Mouse (Mus musculus) spleen, adult 2 months (tissue): ENCODE measurements around the gene Wipf2. TPM values are rescaled to one million over a fixed set of nuclear protein-coding genes. Genes with fewer than 3 reads are reported as not detected.
A peak's percentile ranks its signal among the peaks of the same experiment; 100 is the strongest.

ENCODE experiments used
- DNase-seq, 2 experiments: peaks; one replicate each; pipeline versions ENCODE4 v3.0.0 to v3.0.0-alpha.2; 2012 to 2021; ENCODE audit warnings: low spot score in 2 of 2, low read depth in 1 of 2
- H3K27ac ChIP-seq: fragments of 200-500 bp; 2 replicates; pipeline ENCODE4 v1.5.1; 2012; ENCODE audit warnings: low read length, inconsistent platforms; ENCODE audit not compliant: insufficient read depth
- H3K27me3 ChIP-seq: fragments of 200-500 bp; 2 replicates; pipeline ENCODE4 v1.6.1; 2012; ENCODE audit warnings: mild to moderate bottlenecking, moderate library complexity, low read length, inconsistent platforms; ENCODE audit not compliant: control insufficient read depth, insufficient read depth
- H3K36me3 ChIP-seq: fragments of 200-500 bp; 2 replicates; pipeline ENCODE4 v1.6.1; 2012; ENCODE audit warnings: mild to moderate bottlenecking, low read length, inconsistent platforms; ENCODE audit not compliant: control insufficient read depth, insufficient read depth
- H3K4me1 ChIP-seq: fragments of 200-500 bp; 2 replicates; pipeline ENCODE4 v1.6.1; 2011; ENCODE audit warnings: inconsistent platforms; ENCODE audit not compliant: control insufficient read depth, insufficient read depth, insufficient read length
- H3K4me3 ChIP-seq: fragments of 200-500 bp; 2 replicates; pipeline ENCODE4 v1.5.1; 2011; ENCODE audit warnings: mild to moderate bottlenecking, inconsistent platforms; ENCODE audit not compliant: insufficient read depth, insufficient read length; ENCODE audit errors: extremely low read depth
- CTCF ChIP-seq: fragments of 200-500 bp; IDR thresholded peaks from 2 replicates; pipeline ENCODE4 v1.5.1; 2011; ENCODE audit warnings: mild to moderate bottlenecking, inconsistent platforms; ENCODE audit not compliant: insufficient read depth, insufficient read length, insufficient replicate concordance; ENCODE audit errors: extremely low read depth
- POLR2A ChIP-seq: fragments of 200-500 bp; IDR thresholded peaks from 2 replicates; pipeline ENCODE4 v1.6.1; 2011; ENCODE audit warnings: low read depth, low read length, inconsistent platforms
- WGBS: fragments of 180-500 bp; shearing (Covaris S2); methylation state at CpG from one replicate; pipeline ENCODE4 v1.1.7; 2018; 5-methylcytosine and 5-hydroxymethylcytosine counted together
- polyA plus RNA-seq: library from polyadenylated mRNA; depleted of rRNA; stranded (reverse); fragments of >200 nt; gene quantifications from 2 replicates; pipeline ENCODE4 v1.2.3, GENCODE M21; 2012

Wipf2 gene
- polyA plus RNA-seq, 1 experiment: 8.0 TPM

DNA sequence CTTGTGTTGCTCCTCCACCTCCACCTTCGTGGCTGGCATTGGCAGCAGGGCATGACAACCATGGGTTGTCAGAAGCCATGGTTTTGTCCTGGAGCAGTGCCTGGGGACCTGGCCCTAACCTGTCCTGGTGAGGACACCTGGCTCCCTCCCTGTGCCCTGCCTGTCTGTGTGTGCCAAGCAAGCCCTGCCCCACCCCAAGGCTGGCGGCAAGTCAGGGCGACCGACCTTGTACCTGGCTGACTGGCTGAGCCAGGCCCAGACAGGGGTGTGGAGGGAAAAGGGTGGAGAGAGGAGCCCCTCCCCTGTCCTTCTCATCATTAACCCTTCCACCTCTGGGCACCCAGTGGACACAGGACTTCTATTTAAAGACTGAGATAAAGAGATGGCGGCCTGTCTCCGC, 24.0 kb upstream of the Wipf2 start:
- no peak overlapping the region for H3K4me3 ChIP-seq
- no peak overlapping the region for H3K27ac ChIP-seq
- 65% methylated on average over 6 of the region's 6 CpGs for WGBS
- peaks cover 4% of the 10 kb centered on the region; the same call in 1 of the 2 replicates for H3K27me3 ChIP-seq
- peaks cover 10% of the 10 kb centered on the region for H3K4me1 ChIP-seq
- DNase-seq: no peak
- H3K36me3 ChIP-seq: no peaks in the 10 kb centered on the region
- TF ChIP-seq CTCF: no peak
- no peak for TF ChIP-seq POLR2A

DNA sequence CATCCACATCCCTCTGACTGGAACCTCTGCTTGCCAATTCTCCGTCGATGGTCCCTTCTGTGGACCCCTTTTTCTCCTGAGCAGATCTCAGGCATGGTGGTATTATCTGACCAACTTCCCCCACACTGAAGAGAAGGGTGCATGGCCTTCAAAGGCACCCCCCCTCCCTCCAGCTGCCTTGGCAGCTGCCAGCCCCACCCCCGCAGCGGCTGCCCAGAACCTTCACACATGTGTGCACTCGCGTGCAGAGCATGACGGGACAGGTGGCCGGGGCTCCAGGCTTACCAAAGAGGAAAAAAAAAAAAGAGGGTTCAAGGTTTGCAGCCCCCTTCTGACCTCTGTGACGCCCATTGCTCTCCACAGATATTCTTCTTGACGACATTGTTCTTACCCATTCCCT, 23.5 kb upstream of the Wipf2 start:
- TF ChIP-seq CTCF: no peak
- TF ChIP-seq POLR2A: no peak
- Histone ChIP-seq H3K4me3 (no peak overlapping the region), H3K27ac (no peak overlapping the region)

DNA sequence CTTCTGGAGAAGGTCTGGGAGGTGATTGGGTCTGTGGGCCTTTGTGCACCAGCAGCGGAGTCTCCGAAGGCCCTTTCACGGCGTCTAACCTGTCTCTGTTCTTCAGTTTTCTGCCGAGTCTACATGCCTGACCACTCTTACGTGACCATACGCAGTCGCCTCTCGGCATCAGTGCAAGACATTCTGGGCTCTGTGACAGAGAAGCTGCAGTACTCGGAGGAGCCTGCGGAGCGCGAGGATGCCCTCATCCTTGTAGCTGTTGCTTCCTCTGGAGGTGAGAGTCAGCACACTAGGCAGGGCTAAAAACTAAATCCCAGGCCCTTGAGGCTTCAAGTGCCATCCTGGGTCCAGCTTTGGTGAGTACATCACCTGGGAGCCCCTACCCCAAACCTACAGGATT, 17.4 kb upstream of the Wipf2 start:
- WGBS: 93% methylated on average over 13 of the region's 13 CpGs
- H3K4me3 ChIP-seq: no peak overlapping the region
- H3K4me1 ChIP-seq: no peaks in the 10 kb centered on the region
- no peak overlapping the region for H3K27ac ChIP-seq
- no peak for DNase-seq
- TF ChIP-seq CTCF (no peak), POLR2A (no peak)
- H3K27me3 ChIP-seq: no peaks in the 10 kb centered on the region
- H3K36me3 ChIP-seq: no peaks in the 10 kb centered on the region

More for the DNA sequence above, 23.5 kb upstream of the Wipf2 start:
- peak in 1 of 2 experiments; percentile 43 for DNase-seq
- H3K27me3 ChIP-seq: peaks cover 4% of the 10 kb centered on the region; the same call in 1 of the 2 replicates
- peaks cover 10% of the 10 kb centered on the region for H3K4me1 ChIP-seq
- WGBS: 38% methylated on average over 10 of the region's 10 CpGs
- H3K36me3 ChIP-seq: no peaks in the 10 kb centered on the region

DNA sequence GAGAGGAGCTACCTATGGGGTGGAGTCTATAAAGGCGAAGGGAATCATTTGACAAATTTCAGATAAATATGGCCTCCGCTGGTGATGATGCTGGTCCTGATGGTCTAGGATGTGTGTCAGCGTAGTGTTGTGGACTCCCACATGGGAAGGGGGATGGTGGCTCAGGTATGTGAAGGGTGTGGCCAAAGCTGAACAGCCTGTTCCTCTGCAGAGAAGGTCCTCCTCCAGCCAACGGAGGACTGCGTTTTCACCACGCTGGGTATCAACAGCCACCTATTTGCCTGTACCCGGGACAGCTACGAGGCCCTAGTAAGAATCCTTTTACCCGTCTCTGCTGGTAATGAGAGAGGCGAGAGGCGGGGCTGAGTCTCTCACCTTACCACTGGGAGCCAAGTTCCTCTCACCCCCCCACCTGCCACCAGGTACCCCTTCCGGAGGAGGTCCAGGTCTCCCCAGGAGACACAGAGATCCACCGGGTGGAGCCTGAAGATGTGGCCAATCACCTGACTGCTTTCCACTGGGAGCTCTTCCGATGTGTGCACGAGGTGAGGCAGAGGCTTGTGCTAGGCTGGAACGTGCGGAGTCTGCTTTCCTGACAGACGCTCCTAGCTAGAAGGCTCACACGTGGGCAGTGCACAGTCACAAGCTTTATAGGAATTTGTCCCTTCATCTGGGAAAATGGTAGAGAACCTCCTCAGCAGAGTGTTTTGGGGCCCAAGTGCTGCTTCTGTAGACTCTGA, 16.4 kb upstream of the Wipf2 start:
- Histone ChIP-seq H3K4me1 (no peaks in the 10 kb centered on the region), H3K4me3 (no peak overlapping the region), H3K27ac (no peak overlapping the region), H3K27me3 (no peaks in the 10 kb centered on the region), H3K36me3 (no peaks in the 10 kb centered on the region)
- 92% methylated on average over 19 of the region's 19 CpGs for WGBS
- DNase-seq: no peak
- TF ChIP-seq CTCF: no peak
- TF ChIP-seq POLR2A: no peak

DNA sequence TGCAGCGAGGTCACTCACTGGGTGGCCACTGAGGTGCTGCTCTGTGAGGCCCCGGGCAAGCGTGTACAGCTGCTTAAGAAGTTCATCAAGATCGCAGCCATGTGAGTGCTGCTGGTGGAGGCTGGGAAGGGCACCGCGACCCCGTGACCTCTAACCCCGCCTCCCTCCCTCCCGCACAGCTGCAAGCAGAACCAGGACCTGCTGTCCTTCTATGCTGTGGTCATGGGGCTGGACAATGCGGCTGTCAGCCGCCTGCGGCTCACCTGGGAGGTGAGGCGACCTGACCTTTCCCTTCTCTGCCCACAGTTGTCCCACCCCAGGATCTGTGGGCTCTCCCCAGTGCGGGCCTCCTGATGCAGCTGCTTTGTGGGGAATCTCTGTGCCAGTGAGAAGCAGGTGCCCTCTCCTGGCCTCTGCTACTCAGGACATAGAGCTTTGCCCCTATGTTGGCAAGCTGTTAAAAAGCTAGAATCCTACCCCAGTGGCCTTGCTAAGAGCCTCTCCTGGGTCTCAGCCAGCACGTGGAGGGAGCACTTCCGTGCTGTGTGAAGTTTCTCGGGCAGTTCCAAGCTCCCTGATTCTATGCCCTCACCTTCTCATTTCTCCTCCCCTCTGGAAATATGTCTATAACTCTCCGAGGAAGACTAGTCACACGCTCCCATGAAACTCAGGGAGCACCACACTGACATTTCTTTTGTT, 14.1 kb upstream of the Wipf2 start:
- H3K27ac ChIP-seq: no peak overlapping the region
- 57% methylated on average over 19 of the region's 19 CpGs for WGBS
- TF ChIP-seq POLR2A (no peak), CTCF (no peak)
- DNase-seq: no peak
- no peaks in the 10 kb centered on the region for H3K4me1 ChIP-seq
- no peaks in the 10 kb centered on the region for H3K36me3 ChIP-seq
- no peaks in the 10 kb centered on the region for H3K27me3 ChIP-seq
- H3K4me3 ChIP-seq: no peak overlapping the region

GRCm38 (mm10) chr11:98850100-98851093, 13.0 kb upstream of the Wipf2 start:
- Histone ChIP-seq H3K27ac (no peak overlapping the region), H3K27me3 (no peaks in the 10 kb centered on the region), H3K4me3 (0 out of 2 replicates have a peak overlapping the region, but pooled peaks have one; percentile 17), H3K4me1 (no peaks in the 10 kb centered on the region), H3K36me3 (no peaks in the 10 kb centered on the region)
- no peak for TF ChIP-seq POLR2A
- no peak for TF ChIP-seq CTCF
- no peak for DNase-seq
- WGBS: 79% methylated on average over 26 of the region's 26 CpGs
